Mouse (Mus musculus) left cerebral cortex, postnatal 10 days (tissue): Measurements from ENCODE around the gene Pkhd1. TPM values are rescaled to one million over a fixed set of nuclear protein-coding genes. Genes with fewer than 3 reads are reported as not detected.
A peak's percentile ranks its signal among the peaks of the same experiment; 100 is the strongest.

Experiments used
- DNase-seq, 2 experiments: peaks; one replicate each; pipeline ENCODE4 v3.0.0; 2021 to 2022; ENCODE audit warnings: low spot score in 2 of 2, mixed read lengths in 1 of 2; ENCODE audit errors: extremely low spot score in 1 of 2
- intact Hi-C: fragments of 180-260 bp; cut with DNase I; formaldehyde crosslinking; loops from one replicate; pipeline ENCODE4 v1.15.1; 2025
- total RNA-seq, 2 experiments: library from RNA; stranded (reverse); gene quantifications; 2 replicates each; pipeline ENCODE4 v1.2.3; 2021

The Pkhd1 gene
- under 1 TPM; 0.08 to 0.11 TPM for total RNA-seq

- intact Hi-C loops: loop anchor here (10.0 kb wide), 1 partner anchor 547 kb away; no protein-coding TSS in a partner anchor
- DNase-seq: no peak
Measured at GRCm38 (mm10) chr1:20617849-20618530, at the start of gene Pkhd1. TSS of gene Pkhd1 (minus strand) at chr1:20618064.

- DNase-seq: no peak
- intact Hi-C loops: no loop called here
Measured at GRCm38 (mm10) chr1:20667567-20667966, 49.7 kb upstream of the Pkhd1 start.

- no peak for DNase-seq
- intact Hi-C loops: no loop called here
Measured at GRCm38 (mm10) chr1:20666233-20666632, 48.4 kb upstream of the Pkhd1 start.

GRCm38 (mm10) chr1:20655085-20655484 is 37.2 kb upstream of the Pkhd1 start:
- intact Hi-C loops: no loop called here
- no peak for DNase-seq

- intact Hi-C loops: no loop called here
- DNase-seq: no peak
Measured at GRCm38 (mm10) chr1:20653513-20654506, 35.9 kb upstream of the Pkhd1 start.

- no peak for DNase-seq
- intact Hi-C loops: no loop called here
Measured at GRCm38 (mm10) chr1:20634856-20635255, 17.0 kb upstream of the Pkhd1 start.

- no peak for DNase-seq
- intact Hi-C loops: no loop called here
Measured at GRCm38 (mm10) chr1:20633276-20633869, 15.5 kb upstream of the Pkhd1 start.

- intact Hi-C loops: no loop called here
- DNase-seq: no peak
Measured at GRCm38 (mm10) chr1:20624564-20624963, 6.7 kb upstream of the Pkhd1 start.

- intact Hi-C loops: no loop called here
- no peak for DNase-seq
Measured at GRCm38 (mm10) chr1:20623375-20623774, 5.5 kb upstream of the Pkhd1 start.

GRCm38 (mm10) chr1:20620611-20621010 is 2.7 kb upstream of the Pkhd1 start:
- intact Hi-C loops: no loop called here
- DNase-seq: no peak

GRCm38 (mm10) chr1:20619363-20619762 is 1.5 kb upstream of the Pkhd1 start:
- intact Hi-C loops: loop anchor here (10.0 kb wide), 1 partner anchor 545 kb away; no protein-coding TSS in a partner anchor

GRCm38 (mm10) chr1:20612643-20613042 is 5.2 kb downstream of the Pkhd1 start:
- intact Hi-C loops: loop anchor here (5.0 to 10.0 kb wide), 3 partner anchors 190 to 552 kb away; partner anchors contain the start of gene Paqr8
- DNase-seq: peak; percentile 29 to 42

More at GRCm38 (mm10) chr1:20619363-20619762, 1.5 kb upstream of the Pkhd1 start:
- no peak for DNase-seq

- intact Hi-C loops: no loop called here
- DNase-seq: no peak
Measured at GRCm38 (mm10) chr1:20605489-20605888, 12.4 kb downstream of the Pkhd1 start.

GRCm38 (mm10) chr1:20590488-20590887 is 27.4 kb downstream of the Pkhd1 start:
- DNase-seq: no peak
- intact Hi-C loops: no loop called here

- DNase-seq: no peak
- intact Hi-C loops: no loop called here
Measured at GRCm38 (mm10) chr1:20571469-20571868, 46.4 kb downstream of the Pkhd1 start.

GRCm38 (mm10) chr1:20569430-20569829 is 48.4 kb downstream of the Pkhd1 start:
- DNase-seq: no peak
- intact Hi-C loops: no loop called here

- DNase-seq: no peak
- intact Hi-C loops: no loop called here
Measured at GRCm38 (mm10) chr1:20558443-20558842, 59.4 kb downstream of the Pkhd1 start.

GRCm38 (mm10) chr1:20554398-20554797 is 63.5 kb downstream of the Pkhd1 start:
- DNase-seq: peak; percentile 39
- intact Hi-C loops: no loop called here

GRCm38 (mm10) chr1:20551334-20551733 is 66.5 kb downstream of the Pkhd1 start:
- intact Hi-C loops: no loop called here
- no peak for DNase-seq
